Mouse (Mus musculus) intestine, embryonic 16.5 days (tissue): ENCODE results near the gene 1190005I06Rik. TPM values are rescaled to one million over a fixed set of nuclear protein-coding genes. Genes with fewer than 3 reads are reported as not detected.

Experiments
- ATAC-seq: fragments of 200-750 bp; cut with Nextera tagmentation; 2 replicates; pipeline ENCODE4 v1.8.0; 2017; ENCODE audit warnings: moderate TSS enrichment, moderate library complexity
- H3K27ac ChIP-seq: fragments of 300-500 bp; sonication (generic); 2 replicates; pipeline ENCODE4 v1.5.1; 2014; ENCODE audit warnings: mild to moderate bottlenecking, low read length
- H3K27me3 ChIP-seq: fragments of 300-500 bp; sonication (generic); replicated peaks from 2 replicates; pipeline ENCODE4 v1.6.1; 2014; ENCODE audit warnings: low read length, control low read depth, mixed read lengths; ENCODE audit not compliant: control insufficient read depth, insufficient read depth
- H3K36me3 ChIP-seq: fragments of 300-500 bp; sonication (generic); 2 replicates; pipeline ENCODE4 v1.6.1; 2014; ENCODE audit warnings: low read length, control low read depth; ENCODE audit not compliant: control insufficient read depth, insufficient read depth
- H3K4me1 ChIP-seq: fragments of 300-500 bp; sonication (generic); 2 replicates; pipeline ENCODE4 v1.6.1; 2014; ENCODE audit warnings: low read length, control low read depth, mixed read lengths; ENCODE audit not compliant: control insufficient read depth, insufficient read depth
- H3K4me2 ChIP-seq: fragments of 300-500 bp; sonication (generic); 2 replicates; pipeline ENCODE4 v1.6.1; 2014; ENCODE audit warnings: low read depth, low read length, control low read depth
- H3K4me3 ChIP-seq: fragments of 300-500 bp; sonication (generic); 2 replicates; pipeline ENCODE4 v1.5.1; 2014; ENCODE audit warnings: mild to moderate bottlenecking, low read length
- H3K9ac ChIP-seq: fragments of 300-500 bp; sonication (generic); 2 replicates; pipeline ENCODE4 v1.6.1; 2014; ENCODE audit warnings: low read depth, low read length
- H3K9me3 ChIP-seq: fragments of 300-500 bp; sonication (generic); 2 replicates; pipeline ENCODE4 v1.6.1; 2016; ENCODE audit warnings: low read length, control low read depth; ENCODE audit not compliant: control insufficient read depth
- WGBS: fragments of 180-500 bp; shearing (Covaris S2); extraction: QIAGEN DNeasy Blood & Tissue Kit; methylation state at CpG from one replicate; pipeline ENCODE4 v1.1.7; 2014; 5-methylcytosine and 5-hydroxymethylcytosine counted together
- polyA plus RNA-seq: library from polyadenylated mRNA; unstranded; fragments of >200 nt; fragmentation: Nextera tagmentation; extraction: Ambion mirVana; gene quantifications from 2 replicates; pipeline ENCODE4 v1.2.1, GENCODE M21; 2015

Gene 1190005I06Rik
- polyA plus RNA-seq, 1 experiment from 2014 or later, result 1.9 TPM

GRCm38 (mm10) chr8:120672626-120673229 lies 25.3 kb upstream of the 1190005I06Rik start:
- H3K9ac ChIP-seq, result no peak overlapping the region
- no peaks in the 10 kb centered on the region for H3K27me3 ChIP-seq
- peaks cover 10% of the 10 kb centered on the region for H3K4me1 ChIP-seq
- peaks cover 33% of the 10 kb centered on the region for H3K36me3 ChIP-seq
- no peak overlapping the region for H3K4me2 ChIP-seq
- no peak for ATAC-seq
- H3K9me3 ChIP-seq, result no peaks in the 10 kb centered on the region
- H3K27ac ChIP-seq, result no peak overlapping the region
- WGBS, result 91% methylated on average over 16 of the region's 16 CpGs
- H3K4me3 ChIP-seq, result no peak overlapping the region

- Histone ChIP-seq H3K4me2 (no peak overlapping the region), H3K27me3 (no peaks in the 10 kb centered on the region), H3K36me3 (peaks cover 33% of the 10 kb centered on the region), H3K9me3 (no peaks in the 10 kb centered on the region), H3K4me1 (peaks cover 13% of the 10 kb centered on the region), H3K27ac (no peak overlapping the region), H3K9ac (no peak overlapping the region), H3K4me3 (no peak overlapping the region)
- 66% methylated on average over 6 of the region's 6 CpGs for WGBS
- no peak for ATAC-seq
Measured at GRCm38 (mm10) chr8:120671775-120672174, 24.3 kb upstream of the 1190005I06Rik start.

GRCm38 (mm10) chr8:120668374-120668905 lies 21.0 kb upstream of the 1190005I06Rik start, which contains the start of gene Emc8:
Emc8 (minus strand) TSS chr8:120668573.
- no peaks in the 10 kb centered on the region for H3K27me3 ChIP-seq
- H3K4me3 ChIP-seq, result peak within 1 kb of the TSS; percentile 82
- H3K9ac ChIP-seq, result peak within 1 kb of the TSS; percentile 90
- H3K4me1 ChIP-seq, result peaks cover 31% of the 10 kb centered on the region
- no peaks in the 10 kb centered on the region for H3K9me3 ChIP-seq
- H3K4me2 ChIP-seq, result peak within 1 kb of the TSS; percentile 80
- 1% methylated on average over 50 of the region's 51 CpGs for WGBS
- ATAC-seq, result peak; percentile 59
- peaks cover 26% of the 10 kb centered on the region for H3K36me3 ChIP-seq
- H3K27ac ChIP-seq, result peak within 1 kb of the TSS; percentile 87

- Histone ChIP-seq H3K9ac (peak within 1 kb of the TSS; percentile 90), H3K4me1 (peaks cover 31% of the 10 kb centered on the region), H3K36me3 (peaks cover 19% of the 10 kb centered on the region), H3K4me3 (peak within 1 kb of the TSS; percentile 82), H3K27me3 (no peaks in the 10 kb centered on the region), H3K9me3 (no peaks in the 10 kb centered on the region), H3K4me2 (peak within 1 kb of the TSS; percentile 80), H3K27ac (peak within 1 kb of the TSS; percentile 87)
- WGBS, result under 1% methylated on average over 90 of the region's 105 CpGs
- ATAC-seq, result peak; percentile 94
Measured at GRCm38 (mm10) chr8:120667561-120668373, 20.3 kb upstream of the 1190005I06Rik start, which contains the start of the genes Gm27021 and Cox4i1. Gm27021 (minus strand) TSS chr8:120668079. Cox4i1 (plus strand) TSS chr8:120668222.

- peaks cover 31% of the 10 kb centered on the region for H3K4me1 ChIP-seq
- no peaks in the 10 kb centered on the region for H3K9me3 ChIP-seq
- peak overlapping the region; percentile 89 for H3K9ac ChIP-seq
- H3K4me3 ChIP-seq, result peak overlapping the region; percentile 82
- peaks cover 12% of the 10 kb centered on the region for H3K36me3 ChIP-seq
- no peaks in the 10 kb centered on the region for H3K27me3 ChIP-seq
- H3K4me2 ChIP-seq, result peak overlapping the region; percentile 80
- no peak for ATAC-seq
- WGBS, result 5% methylated on average over 17 of the region's 17 CpGs
- H3K27ac ChIP-seq, result peak overlapping the region; percentile 79
Measured at GRCm38 (mm10) chr8:120666807-120667470, 19.5 kb upstream of the 1190005I06Rik start.

GRCm38 (mm10) chr8:120665726-120666455 lies 18.5 kb upstream of the 1190005I06Rik start:
- WGBS, result 75% methylated on average over 3 of the region's 3 CpGs
- Histone ChIP-seq H3K27ac (no peak overlapping the region), H3K9me3 (no peaks in the 10 kb centered on the region), H3K9ac (0 out of 2 replicates have a peak overlapping the region, but pooled peaks have one; percentile 89), H3K27me3 (no peaks in the 10 kb centered on the region), H3K4me3 (peak overlapping the region; percentile 82; the same call in 1 of the 2 replicates), H3K4me1 (peaks cover 28% of the 10 kb centered on the region), H3K4me2 (peak overlapping the region; percentile 80), H3K36me3 (peaks cover 8% of the 10 kb centered on the region)
- ATAC-seq, result no peak

GRCm38 (mm10) chr8:120664566-120664965 lies 17.1 kb upstream of the 1190005I06Rik start:
- WGBS, result 86% methylated on average over 6 of the region's 6 CpGs
- no peak overlapping the region for H3K9ac ChIP-seq
- H3K27ac ChIP-seq, result no peak overlapping the region

GRCm38 (mm10) chr8:120657415-120657814 lies 10.0 kb upstream of the 1190005I06Rik start:
- no peak overlapping the region for H3K27ac ChIP-seq
- ATAC-seq, result no peak
- H3K27me3 ChIP-seq, result no peaks in the 10 kb centered on the region
- H3K9ac ChIP-seq, result no peak overlapping the region
- H3K4me3 ChIP-seq, result no peak overlapping the region
- H3K36me3 ChIP-seq, result peaks cover 3% of the 10 kb centered on the region
- H3K9me3 ChIP-seq, result no peaks in the 10 kb centered on the region
- 87% methylated on average over 8 of the region's 8 CpGs for WGBS
- H3K4me1 ChIP-seq, result peaks cover 5% of the 10 kb centered on the region; the same call in 1 of the 2 replicates
- H3K4me2 ChIP-seq, result no peak overlapping the region

More at GRCm38 (mm10) chr8:120664566-120664965, 17.1 kb upstream of the 1190005I06Rik start:
- no peaks in the 10 kb centered on the region for H3K9me3 ChIP-seq
- peaks cover 22% of the 10 kb centered on the region for H3K4me1 ChIP-seq
- H3K4me2 ChIP-seq, result no peak overlapping the region
- no peaks in the 10 kb centered on the region for H3K27me3 ChIP-seq
- no peaks in the 10 kb centered on the region for H3K36me3 ChIP-seq
- H3K4me3 ChIP-seq, result no peak overlapping the region
- ATAC-seq, result no peak
